Mouse (Mus musculus) G1E (cell line): ENCODE data around the gene Nhlrc3. TPM values are rescaled to one million over a fixed set of nuclear protein-coding genes. Genes with fewer than 3 reads are reported as not detected.

ENCODE experiments used
- ATAC-seq: 2 replicates; pipeline ENCODE4 v1.8.0; 2016; ENCODE audit warnings: mild to moderate bottlenecking; ENCODE audit not compliant: insufficient number of reproducible peaks, poor library complexity, low FRiP score, severe bottlenecking; ENCODE audit errors: extremely low read depth
- DNase-seq: peaks from one replicate; pipeline ENCODE4 v3.0.0; 2012; ENCODE audit warnings: low spot score
- H3K27me3 ChIP-seq: 2 replicates; pipeline ENCODE4 v1.6.1; 2012; ENCODE audit warnings: mild to moderate bottlenecking, low read length, inconsistent platforms; ENCODE audit not compliant: insufficient read depth
- H3K36me3 ChIP-seq: replicated peaks from 2 replicates; pipeline ENCODE3; 2012; ENCODE audit warnings: mild to moderate bottlenecking, inconsistent platforms
- H3K4me1 ChIP-seq: 2 replicates; pipeline ENCODE4 v1.6.1; 2012; ENCODE audit warnings: low read depth, low read length, inconsistent platforms, mixed read lengths; ENCODE audit not compliant: insufficient read depth
- H3K4me3 ChIP-seq: 2 replicates; pipeline ENCODE4 v1.5.1; 2012; ENCODE audit warnings: low read depth, mild to moderate bottlenecking, inconsistent platforms, low read length, moderate library complexity, mixed read lengths
- H3K9me3 ChIP-seq: replicated peaks from 2 replicates; pipeline ENCODE4 v1.6.1; 2012; ENCODE audit warnings: inconsistent platforms
- CTCF ChIP-seq: IDR thresholded peaks from 2 replicates; pipeline ENCODE4 v1.5.1; 2012; ENCODE audit warnings: low read depth, low read length, inconsistent platforms, mixed read lengths
- GATA1 ChIP-seq: IDR thresholded peaks from 2 replicates; pipeline ENCODE4 v1.6.1; 2012; ENCODE audit warnings: borderline replicate concordance, low read length, inconsistent platforms, mixed read lengths
- GATA2 ChIP-seq: IDR thresholded peaks from 2 replicates; pipeline ENCODE4 v1.6.1; 2012; ENCODE audit warnings: low read depth, low read length, inconsistent platforms, borderline replicate concordance
- POLR2AphosphoS5 ChIP-seq: IDR thresholded peaks from 2 replicates; pipeline ENCODE4 v1.6.1; 2012; ENCODE audit warnings: low read depth, low read length, inconsistent platforms; ENCODE audit not compliant: insufficient replicate concordance
- TAL1 ChIP-seq: conservative IDR thresholded peaks from 2 replicates; pipeline ENCODE4 v1.6.1; 2012; ENCODE audit warnings: low read depth, low read length, inconsistent platforms, mixed read lengths
- polyA plus RNA-seq: library from polyadenylated mRNA; stranded (reverse); fragments of >175 nt; gene quantifications from 2 replicates; pipeline ENCODE4 v1.2.3, GENCODE M21; 2012
- total RNA-seq, 2 experiments: library from RNA; stranded (forward) in 1 of 2; stranded (reverse) in 1 of 2; fragments of 200-1000 nt in 1 of 2; fragments of >200 nt in 1 of 2; fragmentation: Nextera tagmentation in 1 of 2; gene quantifications; 2 replicates each; pipeline ENCODE4 v1.2.3; 2014 to 2017

Nhlrc3 gene
- total and polyA plus RNA-seq, 3 experiments = 3.4 to 21.6 (median 19.3) TPM

DNA sequence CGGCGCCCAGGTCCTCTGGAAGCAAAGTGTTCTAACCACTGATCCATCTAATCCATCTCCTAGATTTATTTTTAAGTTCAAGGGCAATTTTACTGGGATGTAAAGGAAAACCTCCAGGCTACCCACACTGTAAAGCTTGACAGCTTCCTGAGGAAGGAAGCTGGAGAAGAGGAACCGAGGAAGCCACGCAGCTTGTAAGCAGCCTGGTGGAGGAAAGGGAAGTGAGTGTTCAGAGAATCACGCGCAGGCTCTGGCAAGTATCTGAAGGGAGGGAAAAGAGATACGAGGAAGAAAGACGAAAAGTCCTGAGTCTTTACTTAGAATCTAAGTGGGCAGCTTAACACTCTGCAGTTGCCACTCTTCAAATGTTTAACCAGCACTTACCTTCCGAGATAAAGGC lies 3.0 kb downstream of the Nhlrc3 start:
- Histone ChIP-seq H3K36me3 (peaks cover 62% of the 10 kb centered on the region), H3K9me3 (no peaks in the 10 kb centered on the region), H3K27me3 (no peaks in the 10 kb centered on the region), H3K4me1 (peaks cover 18% of the 10 kb centered on the region), H3K4me3 (no peak overlapping the region)
- ATAC-seq (no peak), DNase-seq (no peak)
- TF ChIP-seq POLR2AphosphoS5 (no peak), TAL1 (no peak), GATA1 (no peak), CTCF (no peak), GATA2 (no peak)

DNA sequence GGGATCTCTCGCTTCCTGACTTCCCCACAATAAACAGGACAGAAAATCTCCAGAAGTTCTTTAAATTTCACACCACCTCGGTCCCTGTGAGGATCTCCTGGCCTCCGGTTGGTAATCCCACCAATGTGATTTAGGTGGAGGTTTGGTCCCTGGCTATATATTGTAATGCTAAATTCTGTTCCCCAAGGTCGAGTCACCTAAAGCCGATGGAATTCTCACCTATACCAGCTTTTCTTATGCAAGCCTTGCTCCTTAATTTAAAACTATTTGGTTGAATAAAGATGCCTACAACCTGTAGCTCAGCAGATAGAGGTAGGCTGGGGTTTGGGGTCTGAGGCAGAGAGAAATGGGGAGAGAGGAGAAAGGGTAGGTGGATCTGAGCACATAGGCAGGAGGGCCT lies 5.4 kb downstream of the Nhlrc3 start:
- Histone ChIP-seq H3K9me3 (no peaks in the 10 kb centered on the region), H3K4me3 (no peak overlapping the region), H3K4me1 (peaks cover 18% of the 10 kb centered on the region), H3K36me3 (peaks cover 86% of the 10 kb centered on the region), H3K27me3 (no peaks in the 10 kb centered on the region)
- no peak for DNase-seq
- ATAC-seq = no peak
- TF ChIP-seq GATA1 = no peak
- no peak for TF ChIP-seq TAL1
- TF ChIP-seq GATA2 = no peak
- TF ChIP-seq CTCF = no peak
- TF ChIP-seq POLR2AphosphoS5 = no peak

DNA sequence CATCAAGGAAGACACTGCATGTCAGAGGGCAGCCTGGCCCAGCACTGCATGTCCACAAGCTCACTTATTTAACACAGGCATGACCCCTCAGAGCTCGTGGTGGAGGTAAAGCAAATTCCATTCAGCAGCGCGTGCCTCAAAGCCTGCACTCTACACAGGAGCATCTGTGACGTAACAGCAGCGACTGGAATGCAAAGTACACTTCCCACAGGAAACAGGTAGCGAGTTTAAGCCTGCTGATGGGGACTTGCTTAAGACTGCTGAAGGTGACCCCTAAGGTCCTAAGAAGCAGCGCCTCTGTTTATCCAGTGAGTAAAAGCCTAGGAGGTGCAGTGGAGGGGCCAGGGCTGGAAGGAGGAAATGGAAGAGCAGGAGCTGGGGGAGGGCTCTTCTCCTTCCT lies 8.1 kb downstream of the Nhlrc3 start:
- Histone ChIP-seq H3K9me3 (no peaks in the 10 kb centered on the region), H3K27me3 (no peaks in the 10 kb centered on the region), H3K4me1 (peaks cover 4% of the 10 kb centered on the region; the same call in 1 of the 2 replicates), H3K4me3 (no peak overlapping the region), H3K36me3 (peaks cover 98% of the 10 kb centered on the region)
- DNase-seq (no peak), ATAC-seq (no peak)
- TF ChIP-seq TAL1 (no peak), CTCF (no peak), GATA1 (no peak), POLR2AphosphoS5 (no peak), GATA2 (no peak)

DNA sequence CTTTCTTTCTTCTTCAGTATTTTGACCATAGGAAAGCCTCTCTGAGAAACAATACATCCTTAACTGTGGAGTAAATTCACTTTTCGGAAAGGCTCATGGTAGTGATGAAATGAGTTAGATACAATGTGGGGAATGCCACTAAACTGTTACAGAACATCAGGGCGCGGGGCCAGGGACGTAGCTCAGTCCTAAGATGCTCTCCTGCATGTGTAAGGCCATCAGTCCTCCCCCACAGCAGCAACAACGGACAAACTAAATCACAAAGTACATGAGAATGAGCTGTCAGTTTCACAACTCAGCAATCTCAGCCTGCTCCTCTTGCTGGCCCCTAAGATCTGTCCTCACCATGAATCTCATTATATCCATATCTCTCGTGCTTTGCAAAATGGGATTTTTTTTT lies 8.6 kb downstream of the Nhlrc3 start:
- Histone ChIP-seq H3K9me3 (no peaks in the 10 kb centered on the region), H3K4me3 (no peak overlapping the region), H3K4me1 (peaks cover 2% of the 10 kb centered on the region; the same call in 1 of the 2 replicates), H3K27me3 (no peaks in the 10 kb centered on the region), H3K36me3 (peaks cover 98% of the 10 kb centered on the region)
- ATAC-seq = no peak
- DNase-seq = no peak
- TF ChIP-seq CTCF = no peak
- TF ChIP-seq TAL1 = no peak
- TF ChIP-seq GATA2 = no peak
- no peak for TF ChIP-seq GATA1

DNA sequence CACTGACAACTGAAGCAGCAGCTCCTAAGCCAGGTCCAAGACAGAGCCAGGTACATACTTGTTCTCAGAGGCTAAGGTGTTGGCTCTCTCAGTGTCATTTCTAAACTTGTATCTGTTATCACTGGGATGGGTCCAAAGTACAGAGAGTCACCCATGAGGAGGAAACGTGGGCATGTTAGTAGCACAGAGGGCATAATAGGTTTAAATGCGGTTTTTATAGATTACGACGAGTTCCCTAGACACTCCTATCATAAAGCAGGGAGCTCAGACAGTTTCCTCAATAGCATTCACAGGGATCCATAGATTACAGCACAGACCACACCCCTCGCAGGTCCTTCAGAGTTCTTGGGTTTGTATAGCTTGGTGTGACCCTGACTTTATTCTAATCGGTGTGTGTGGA lies 9.1 kb downstream of the Nhlrc3 start:
- Histone ChIP-seq H3K9me3 (no peaks in the 10 kb centered on the region), H3K4me1 (no peaks in the 10 kb centered on the region), H3K27me3 (no peaks in the 10 kb centered on the region), H3K4me3 (no peak overlapping the region), H3K36me3 (peaks cover 98% of the 10 kb centered on the region)
- DNase-seq (no peak), ATAC-seq (no peak)
- TF ChIP-seq CTCF = no peak
- TF ChIP-seq TAL1 = no peak
- no peak for TF ChIP-seq GATA1
- TF ChIP-seq POLR2AphosphoS5 = no peak
- no peak for TF ChIP-seq GATA2

DNA sequence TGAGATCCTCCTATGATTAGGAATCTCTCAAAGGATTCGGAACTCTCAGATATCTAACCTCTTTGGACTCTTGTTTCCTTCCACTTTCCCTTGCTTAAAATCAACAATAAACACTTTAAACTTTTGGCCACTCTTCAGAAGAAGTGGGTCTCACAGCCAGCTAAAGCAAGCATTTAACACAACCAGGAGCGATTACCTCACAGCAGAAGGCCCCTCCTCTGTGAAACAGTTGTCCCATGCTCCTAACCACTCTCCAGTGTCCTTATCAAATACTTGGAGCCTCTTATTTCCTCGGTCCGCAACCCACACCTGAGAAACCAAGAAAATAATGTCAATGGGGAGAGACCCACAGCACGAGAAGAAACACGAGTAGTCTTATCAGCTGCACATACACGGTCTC lies 9.8 kb downstream of the Nhlrc3 start:
- Histone ChIP-seq H3K4me3 (no peak overlapping the region), H3K9me3 (no peaks in the 10 kb centered on the region), H3K27me3 (no peaks in the 10 kb centered on the region), H3K36me3 (peaks cover 96% of the 10 kb centered on the region), H3K4me1 (no peaks in the 10 kb centered on the region)
- TF ChIP-seq TAL1 = no peak
- no peak for TF ChIP-seq GATA1
- no peak for TF ChIP-seq CTCF
- TF ChIP-seq POLR2AphosphoS5 = no peak
- TF ChIP-seq GATA2 = no peak
- DNase-seq (no peak), ATAC-seq (no peak)
